Mouse (Mus musculus) limb, embryonic 14.5 days (tissue): ENCODE data around the gene Iqcf4. TPM values are rescaled to one million over a fixed set of nuclear protein-coding genes. Genes with fewer than 3 reads are reported as not detected.

ENCODE experiments used
- ATAC-seq: fragments of 200-750 bp; cut with Nextera tagmentation; 2 replicates; pipeline ENCODE4 v1.8.0; 2017; ENCODE audit warnings: low read depth, moderate number of reproducible peaks, moderate TSS enrichment; ENCODE audit not compliant: low FRiP score
- DNase-seq: peaks from one replicate; pipeline ENCODE4 v3.0.0-alpha.2; 2015; ENCODE audit warnings: low spot score
- H3K27ac ChIP-seq: fragments of 300-500 bp; sonication (generic); replicated peaks from 2 replicates; pipeline ENCODE4 v1.5.1; 2014; ENCODE audit warnings: low read depth, mild to moderate bottlenecking, low read length, moderate library complexity, mixed read lengths
- H3K27me3 ChIP-seq: fragments of 300-500 bp; sonication (generic); 2 replicates; pipeline ENCODE4 v1.6.1; 2014; ENCODE audit warnings: low read length, mixed read lengths; ENCODE audit not compliant: control insufficient read depth, insufficient read depth
- H3K36me3 ChIP-seq: fragments of 300-500 bp; sonication (generic); 2 replicates; pipeline ENCODE4 v1.6.1; 2014; ENCODE audit warnings: mild to moderate bottlenecking, low read length, moderate library complexity, mixed read lengths; ENCODE audit not compliant: control insufficient read depth, insufficient read depth
- H3K4me1 ChIP-seq: fragments of 300-500 bp; sonication (generic); 2 replicates; pipeline ENCODE4 v1.6.1; 2014; ENCODE audit warnings: antibody characterized with exemption, low read length, mixed read lengths; ENCODE audit not compliant: control insufficient read depth, insufficient read depth
- H3K4me2 ChIP-seq: fragments of 300-500 bp; sonication (generic); replicated peaks from 2 replicates; pipeline ENCODE4 v1.6.1; 2014; ENCODE audit warnings: low read depth, mild to moderate bottlenecking, low read length, moderate library complexity; ENCODE audit not compliant: severe bottlenecking
- H3K4me3 ChIP-seq: fragments of 300-500 bp; sonication (generic); replicated peaks from 2 replicates; pipeline ENCODE4 v1.5.1; 2014; ENCODE audit warnings: low read length
- H3K9ac ChIP-seq: fragments of 300-500 bp; sonication (generic); 2 replicates; pipeline ENCODE4 v1.6.1; 2014; ENCODE audit warnings: mild to moderate bottlenecking, low read depth, low read length, moderate library complexity; ENCODE audit not compliant: severe bottlenecking
- H3K9me3 ChIP-seq: fragments of 300-500 bp; sonication (generic); 2 replicates; pipeline ENCODE4 v1.6.1; 2016; ENCODE audit warnings: low read length; ENCODE audit not compliant: control insufficient read depth
- POLR2A ChIP-seq: fragments of 200-500 bp; IDR thresholded peaks from 2 replicates; pipeline ENCODE4 v1.8.0; 2012; ENCODE audit warnings: inconsistent platforms, mild to moderate bottlenecking, moderate library complexity, borderline replicate concordance; ENCODE audit not compliant: insufficient read depth, insufficient read length; ENCODE audit errors: extremely low read depth
- WGBS: fragments of 180-500 bp; shearing (Covaris S2); extraction: QIAGEN DNeasy Blood & Tissue Kit; methylation state at CpG from one replicate; pipeline ENCODE4 v1.1.7; 2014; 5-methylcytosine and 5-hydroxymethylcytosine counted together
- polyA plus RNA-seq, 2 experiments: library from polyadenylated mRNA; depleted of rRNA in 1 of 2; stranded (reverse) in 1 of 2; unstranded in 1 of 2; fragments of >200 nt; fragmentation: Nextera tagmentation in 1 of 2; extraction: Ambion mirVana in 1 of 2; gene quantifications; 2 replicates each; pipeline versions ENCODE4 v1.2.1 to v1.2.3; 2012 to 2014

The Iqcf4 gene
- polyA plus RNA-seq, 2 experiments, result not detected

DNA sequence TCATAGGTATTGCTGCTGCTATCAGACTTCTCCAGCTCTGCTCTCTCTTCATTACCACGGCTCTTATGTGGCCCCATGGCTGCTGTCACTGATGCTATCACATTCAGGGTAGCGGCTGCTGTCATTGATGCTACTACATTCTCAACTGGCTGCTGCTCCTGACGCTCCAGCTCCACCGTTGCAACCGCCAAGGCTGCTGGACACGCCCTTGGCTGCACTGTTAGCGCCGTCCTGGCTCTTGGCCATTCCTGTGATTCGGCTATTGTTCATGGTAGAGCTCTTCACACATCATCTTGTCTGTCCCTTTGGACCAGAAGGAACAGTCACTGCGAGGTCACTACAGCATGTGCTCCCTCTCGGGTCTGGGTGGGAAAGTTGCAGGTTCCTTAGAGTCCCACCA lies 8.5 kb downstream of the Iqcf4 start:
- no peak overlapping the region for H3K27ac ChIP-seq
- no peaks in the 10 kb centered on the region for H3K9me3 ChIP-seq
- H3K4me1 ChIP-seq, result no peaks in the 10 kb centered on the region
- H3K4me2 ChIP-seq, result no peak overlapping the region
- TF ChIP-seq POLR2A, result no peak
- no peak overlapping the region for H3K9ac ChIP-seq
- no peak for ATAC-seq
- no peaks in the 10 kb centered on the region for H3K36me3 ChIP-seq
- DNase-seq, result no peak
- H3K27me3 ChIP-seq, result no peaks in the 10 kb centered on the region
- H3K4me3 ChIP-seq, result no peak overlapping the region
- WGBS, result 92% methylated on average over 11 of the region's 11 CpGs

DNA sequence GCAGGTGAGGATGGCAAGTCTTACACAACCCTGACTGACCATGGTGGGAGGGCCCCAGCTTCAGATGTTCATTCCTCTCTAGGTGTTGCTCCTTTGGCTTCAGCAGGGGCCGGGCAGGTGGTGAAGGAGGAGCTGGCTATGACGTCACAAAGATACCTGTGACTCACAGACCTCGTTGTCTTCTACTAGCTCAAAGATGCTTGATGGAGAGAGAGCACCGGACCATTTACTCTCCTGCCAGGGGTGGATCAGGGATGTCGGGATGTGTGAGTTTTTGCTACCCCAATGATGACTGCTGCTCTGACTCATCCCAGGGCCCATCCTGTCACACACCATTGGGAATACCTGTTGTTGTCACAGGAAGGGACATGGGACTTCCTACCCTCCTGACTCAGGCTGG lies 9.3 kb downstream of the Iqcf4 start, which contains the start of gene Iqcf3:
Iqcf3 (minus strand) TSS at position 101 of the 400 bp plus-strand sequence.
- 91% methylated on average over 5 of the region's 5 CpGs for WGBS
- DNase-seq, result no peak
- Histone ChIP-seq H3K27ac (no peak within 1 kb of the TSS), H3K27me3 (no peaks in the 10 kb centered on the region), H3K9ac (no peak within 1 kb of the TSS), H3K36me3 (no peaks in the 10 kb centered on the region), H3K4me2 (no peak within 1 kb of the TSS), H3K4me1 (no peaks in the 10 kb centered on the region), H3K4me3 (no peak within 1 kb of the TSS), H3K9me3 (no peaks in the 10 kb centered on the region)
- no peak for ATAC-seq
- no peak for TF ChIP-seq POLR2A

DNA sequence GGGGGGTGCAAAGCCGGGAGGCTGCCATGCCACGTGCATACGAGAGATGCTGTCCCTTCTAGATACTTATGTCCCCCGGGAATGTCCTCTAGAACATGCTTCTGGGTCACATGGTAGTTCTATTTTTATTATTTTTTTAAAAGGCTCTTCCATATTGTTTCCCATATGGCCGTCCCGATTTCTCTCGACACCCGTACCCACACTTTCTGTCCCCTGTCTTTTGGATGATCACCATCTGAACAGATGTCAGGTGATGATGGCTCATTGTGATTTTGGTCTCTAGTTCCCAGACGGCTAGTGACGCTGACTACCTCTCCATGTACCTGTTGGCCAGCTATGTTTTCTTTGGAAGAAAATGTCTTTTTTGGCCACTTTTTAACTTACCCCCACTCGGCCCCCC lies 35.8 kb downstream of the Iqcf4 start:
- WGBS, result 91% methylated on average over 11 of the region's 11 CpGs

DNA sequence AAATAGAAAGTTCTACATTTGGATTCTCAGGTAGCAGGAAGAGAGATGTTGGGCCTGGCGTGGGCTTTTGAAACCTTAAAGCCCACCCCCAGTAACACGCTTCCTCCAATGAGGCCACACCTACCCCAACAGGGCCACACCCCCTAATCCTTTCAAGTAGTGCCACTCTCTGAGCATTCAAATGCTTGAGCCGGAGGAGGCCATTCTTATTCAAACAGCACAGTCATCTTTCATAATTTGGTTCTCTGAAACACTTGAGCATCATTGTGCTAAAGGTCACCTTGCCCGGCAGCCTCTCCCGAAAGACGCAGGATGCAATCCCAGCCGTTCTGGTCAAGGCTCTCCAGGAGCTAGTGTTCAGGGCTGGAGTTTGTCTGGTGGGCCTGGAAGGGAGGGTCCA lies 36.5 kb downstream of the Iqcf4 start:
- TF ChIP-seq POLR2A, result no peak
- Histone ChIP-seq H3K27me3 (no peaks in the 10 kb centered on the region), H3K4me3 (no peak overlapping the region), H3K9ac (no peak overlapping the region), H3K4me1 (no peaks in the 10 kb centered on the region), H3K9me3 (no peaks in the 10 kb centered on the region), H3K36me3 (no peaks in the 10 kb centered on the region), H3K4me2 (no peak overlapping the region), H3K27ac (no peak overlapping the region)
- DNase-seq (no peak), ATAC-seq (no peak)
- WGBS, result 92% methylated on average over 7 of the region's 7 CpGs

More for the DNA sequence above, 35.8 kb downstream of the Iqcf4 start:
- H3K27me3 ChIP-seq, result no peaks in the 10 kb centered on the region
- H3K36me3 ChIP-seq, result no peaks in the 10 kb centered on the region
- no peaks in the 10 kb centered on the region for H3K4me1 ChIP-seq
- DNase-seq, result no peak
- no peak overlapping the region for H3K9ac ChIP-seq
- TF ChIP-seq POLR2A, result no peak
- ATAC-seq, result no peak
- H3K4me3 ChIP-seq, result no peak overlapping the region
- H3K4me2 ChIP-seq, result no peak overlapping the region
- H3K27ac ChIP-seq, result no peak overlapping the region
- no peaks in the 10 kb centered on the region for H3K9me3 ChIP-seq

DNA sequence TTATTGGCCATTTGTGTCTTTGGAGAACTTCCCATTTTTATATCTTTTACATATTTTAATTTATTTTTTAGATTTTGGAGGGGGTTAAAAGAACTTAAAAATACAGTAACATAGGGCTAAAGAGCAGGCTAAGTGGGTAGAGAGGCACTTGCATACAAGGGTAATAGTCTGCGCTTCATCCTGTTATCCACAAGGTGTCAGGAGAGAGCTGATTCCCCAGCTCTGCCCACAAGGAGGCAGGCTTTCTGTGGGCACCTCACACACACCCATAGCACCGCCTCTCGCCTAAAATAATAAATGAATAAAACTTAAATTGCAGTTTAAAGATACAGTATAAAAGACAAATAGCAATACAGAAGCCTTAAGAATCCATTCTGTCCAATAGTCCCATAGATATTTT lies 39.0 kb downstream of the Iqcf4 start:
- Histone ChIP-seq H3K4me2 (no peak overlapping the region), H3K27me3 (no peaks in the 10 kb centered on the region), H3K9ac (no peak overlapping the region), H3K36me3 (no peaks in the 10 kb centered on the region), H3K4me3 (no peak overlapping the region), H3K27ac (no peak overlapping the region), H3K4me1 (no peaks in the 10 kb centered on the region), H3K9me3 (no peaks in the 10 kb centered on the region)
- 36% methylated on average over 3 of the region's 3 CpGs for WGBS
- ATAC-seq, result no peak
- DNase-seq, result peak; percentile 13
- TF ChIP-seq POLR2A, result no peak

DNA sequence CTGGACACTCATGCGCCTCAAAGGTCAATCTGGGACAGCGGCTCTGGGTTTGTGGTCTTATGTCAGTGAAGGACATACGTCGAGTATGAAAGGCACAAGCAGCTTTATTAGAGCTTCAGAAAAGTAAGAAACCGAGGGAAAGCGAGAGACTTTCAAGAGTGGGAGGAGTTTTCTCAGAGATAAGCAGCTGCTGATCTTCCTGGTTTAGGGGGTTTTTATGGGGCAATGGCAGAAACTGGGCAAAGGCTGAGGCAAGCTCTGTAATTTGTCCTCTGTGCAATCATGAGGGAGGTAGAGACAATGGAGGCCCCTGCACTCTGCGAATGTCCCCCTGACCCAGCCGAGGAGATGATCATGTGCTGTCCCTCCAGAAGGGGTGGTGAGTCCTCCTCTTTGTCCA lies 50.9 kb downstream of the Iqcf4 start:
- Histone ChIP-seq H3K4me1 (no peaks in the 10 kb centered on the region), H3K27ac (no peak overlapping the region), H3K9ac (no peak overlapping the region), H3K36me3 (no peaks in the 10 kb centered on the region), H3K9me3 (no peaks in the 10 kb centered on the region), H3K27me3 (no peaks in the 10 kb centered on the region), H3K4me3 (no peak overlapping the region), H3K4me2 (no peak overlapping the region)
- ATAC-seq, result no peak
- no peak for TF ChIP-seq POLR2A
- no peak for DNase-seq
- 80% methylated on average over 8 of the region's 8 CpGs for WGBS
